Mouse (Mus musculus): ENCODE measurements around the gene Alkbh3.

- TF ChIP-seq CTCF (IDR thresholded peaks at IDR 0.05; ENCODE audit: low read depth, low read length) (no peak), EP300 (IDR thresholded peaks at IDR 0.05; ENCODE audit: insufficient read depth, low read depth, low read length) (no peak)
These were observed 68.9 kb downstream of the Alkbh3 start for GRCm38 (mm10) chr2:93941670-93942069.
